8 mouse cellular contexts compared by ENCODE assay signal in the genomic region with DNA sequence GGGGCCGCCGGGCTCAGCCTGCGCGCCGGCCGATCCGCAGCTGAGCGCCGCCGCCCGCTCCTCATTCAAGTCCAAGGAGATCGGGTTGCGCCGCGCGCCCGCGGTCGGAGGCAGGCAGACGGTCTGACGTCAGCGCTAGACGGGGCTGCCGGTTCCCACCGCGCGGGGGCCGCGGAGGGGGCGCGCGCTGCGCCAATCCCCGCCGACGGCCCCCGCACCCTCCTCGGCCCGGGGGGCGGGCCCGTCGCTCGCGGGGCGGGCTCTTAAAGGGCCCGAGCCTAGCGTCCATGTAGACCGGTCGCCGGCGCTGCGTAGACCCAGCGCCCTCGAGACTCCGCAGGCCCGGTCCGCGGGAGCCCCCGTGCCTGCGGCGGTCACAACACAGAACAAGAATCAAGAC. TPM values are rescaled to one million over a fixed set of nuclear protein-coding genes. Genes with fewer than 3 reads are reported as not detected.
DNase-seq lines count a peak whose midpoint lies in the region; ATAC-seq and TF ChIP-seq lines count a peak whose summit lies in the region.

A gene (minus strand): TSS at position 125 of the 400 bp plus-strand sequence.

- TF ChIP-seq POLR2A in brain, embryonic 14.5 days (IDR thresholded peaks at IDR 0.05; ENCODE audit: borderline replicate concordance, extremely low read depth, insufficient read depth, insufficient read length, poor library complexity, severe bottlenecking), result peak; percentile 92

- H3K9ac ChIP-seq in forebrain, embryonic 11.5 days (ENCODE audit: low read length), result peak within 1 kb of the TSS; percentile 99
- H3K9ac ChIP-seq in heart, embryonic 14.5 days (ENCODE audit: low read length), result peak within 1 kb of the TSS; percentile 99
- H3K9ac ChIP-seq in kidney, postnatal 0 days (ENCODE audit: low read depth, low read length), result peak within 1 kb of the TSS; percentile 96
- peak within 1 kb of the TSS; percentile 72 for H3K9ac ChIP-seq in liver, embryonic 11.5 days (ENCODE audit: low read depth, low read length)

- H3K36me3 ChIP-seq in forebrain, embryonic 11.5 days (ENCODE audit: control insufficient read depth, insufficient read depth, low read length), result no peaks in the 10 kb centered on the region
- H3K36me3 ChIP-seq in heart, embryonic 14.5 days (ENCODE audit: control insufficient read depth, insufficient read depth, low read length), result no peaks in the 10 kb centered on the region
- H3K36me3 ChIP-seq in kidney, postnatal 0 days (ENCODE audit: insufficient read depth, low read length), result no peaks in the 10 kb centered on the region
- H3K36me3 ChIP-seq in liver, embryonic 11.5 days (ENCODE audit: control insufficient read depth, insufficient read depth, low read length), result no peaks in the 10 kb centered on the region
- H3K36me3 ChIP-seq in splenic B cell, adult 2 months (ENCODE audit: control insufficient read depth, insufficient read depth, low read length, poor library complexity, severe bottlenecking), result no peaks in the 10 kb centered on the region

- under 1% methylated on average over 25 of the region's 61 CpGs for WGBS in forebrain, embryonic 11.5 days
- 0% methylated on average over 52 of the region's 61 CpGs for WGBS in heart, embryonic 14.5 days
- WGBS in kidney, postnatal 0 days, result under 1% methylated on average over 45 of the region's 61 CpGs
- under 1% methylated on average over 53 of the region's 61 CpGs for WGBS in liver, embryonic 11.5 days

- peak within 1 kb of the TSS; percentile 62; the same call in 1 of the 2 replicates for H3K27ac ChIP-seq in forebrain, embryonic 11.5 days (ENCODE audit: low read depth, low read length)
- H3K27ac ChIP-seq in heart, embryonic 14.5 days (replicated peaks in 1 of 2; ENCODE audit: control insufficient read depth in 1 of 2, insufficient read depth in 1 of 2, low read depth in 2 of 2, low read length in 2 of 2), result peak within 1 kb of the TSS; percentile 91 to 97
- peak within 1 kb of the TSS; percentile 86 for H3K27ac ChIP-seq in kidney, postnatal 0 days
- H3K27ac ChIP-seq in liver, embryonic 11.5 days (ENCODE audit: low read depth, low read length), result peak within 1 kb of the TSS; percentile 34; the same call in 1 of the 2 replicates

- peak within 1 kb of the TSS; percentile 83 for H3K4me2 ChIP-seq in forebrain, embryonic 11.5 days (ENCODE audit: low read depth, low read length, severe bottlenecking)
- H3K4me2 ChIP-seq in heart, embryonic 14.5 days (ENCODE audit: low read length), result peak within 1 kb of the TSS; percentile 83
- H3K4me2 ChIP-seq in kidney, postnatal 0 days (ENCODE audit: low read length), result peak within 1 kb of the TSS; percentile 86
- H3K4me2 ChIP-seq in liver, embryonic 11.5 days, result peak within 1 kb of the TSS; percentile 74

- H3K9me3 ChIP-seq in forebrain, embryonic 11.5 days (ENCODE audit: control insufficient read depth, low read length), result no peaks in the 10 kb centered on the region
- no peaks in the 10 kb centered on the region for H3K9me3 ChIP-seq in heart, embryonic 14.5 days (ENCODE audit: control insufficient read depth, low read length)
- no peaks in the 10 kb centered on the region for H3K9me3 ChIP-seq in kidney, postnatal 0 days (replicated peaks; ENCODE audit: low read length)
- no peaks in the 10 kb centered on the region for H3K9me3 ChIP-seq in liver, embryonic 11.5 days (ENCODE audit: control insufficient read depth, low read length)

- H3K4me3 ChIP-seq in forebrain, embryonic 11.5 days (ENCODE audit: low read depth, low read length), result peak within 1 kb of the TSS; percentile 97
- H3K4me3 ChIP-seq in heart, embryonic 14.5 days (ENCODE audit: control insufficient read depth in 1 of 2, insufficient read depth in 1 of 2, low read depth in 1 of 2, low read length in 2 of 2), result peak within 1 kb of the TSS; percentile 82 to 94
- H3K4me3 ChIP-seq in kidney, postnatal 0 days (replicated peaks; ENCODE audit: low read depth, low read length), result peak within 1 kb of the TSS; percentile 90
- peak within 1 kb of the TSS; percentile 64 for H3K4me3 ChIP-seq in liver, embryonic 11.5 days (ENCODE audit: low read depth, low read length)

- peaks cover 12% of the 10 kb centered on the region; the same call in 1 of the 2 replicates for H3K4me1 ChIP-seq in forebrain, embryonic 11.5 days (replicated peaks; ENCODE audit: control insufficient read depth, insufficient read depth, low read length)
- peaks cover 28 to 33% of the 10 kb centered on the region in 2 experiments for H3K4me1 ChIP-seq in heart, embryonic 14.5 days (ENCODE audit: control insufficient read depth in 2 of 2, insufficient read depth in 2 of 2, low read length in 2 of 2)
- H3K4me1 ChIP-seq in kidney, postnatal 0 days (replicated peaks; ENCODE audit: insufficient read depth, low read length), result peaks cover 16% of the 10 kb centered on the region; the same call in 1 of the 2 replicates
- no peaks in the 10 kb centered on the region for H3K4me1 ChIP-seq in liver, embryonic 11.5 days (replicated peaks; ENCODE audit: control insufficient read depth, insufficient read depth, low read length)

- DNase-seq in B cell, adult 2 months, result peak; percentile 81 to 84
- peak; percentile 97 for DNase-seq in brain, embryonic 14.5 days (ENCODE audit: low read depth)
- DNase-seq in forebrain, embryonic 11.5 days (ENCODE audit: low spot score), result peak; percentile 95
- DNase-seq in kidney, postnatal 0 days (ENCODE audit: low spot score), result peak; percentile 97
- peak; percentile 67 for DNase-seq in liver, embryonic 11.5 days (ENCODE audit: low spot score)
- DNase-seq in natural killer cell, adult 2 months (ENCODE audit: low spot score in 2 of 2), result peak; percentile 80 to 85
- DNase-seq in splenic B cell, adult 2 months (ENCODE audit: low read depth, low spot score), result peak; percentile 86

- TF ChIP-seq CTCF in brain, embryonic 14.5 days (IDR thresholded peaks at IDR 0.05; ENCODE audit: borderline replicate concordance, extremely low read depth, insufficient read depth, insufficient read length), result no peak
- TF ChIP-seq CTCF in kidney, postnatal 0 days (IDR thresholded peaks at IDR 0.05; ENCODE audit: low read depth), result no peak

- no peaks in the 10 kb centered on the region for H3K27me3 ChIP-seq in forebrain, embryonic 11.5 days (ENCODE audit: control insufficient read depth, insufficient read depth, low read length)
- H3K27me3 ChIP-seq in heart, embryonic 14.5 days (ENCODE audit: control insufficient read depth, insufficient read depth, low read length), result no peaks in the 10 kb centered on the region
- H3K27me3 ChIP-seq in kidney, postnatal 0 days (ENCODE audit: insufficient read depth, low read length), result no peaks in the 10 kb centered on the region
- H3K27me3 ChIP-seq in liver, embryonic 11.5 days (replicated peaks; ENCODE audit: control insufficient read depth, insufficient read depth, low read length), result peaks cover 66% of the 10 kb centered on the region
- H3K27me3 ChIP-seq in splenic B cell, adult 2 months (ENCODE audit: control insufficient read depth, insufficient read depth, low read length, poor library complexity, severe bottlenecking), result 0 out of 2 replicates have a peak, but pooled peaks cover 3% of the 10 kb centered on the region

- ATAC-seq in forebrain, embryonic 11.5 days (replicated peaks; ENCODE audit: low FRiP score), result peak; percentile 95
- peak; percentile 91 for ATAC-seq in heart, embryonic 14.5 days (ENCODE audit: insufficient number of reproducible peaks, insufficient read depth, low FRiP score, low read depth)
- peak; percentile 90 for ATAC-seq in kidney, postnatal 0 days (replicated peaks; ENCODE audit: low FRiP score, low read depth)
- peak; percentile 80 for ATAC-seq in liver, embryonic 11.5 days (replicated peaks; ENCODE audit: low FRiP score)

RNA-seq across cellular contexts. Expression of the gene that starts here (rescaled TPM):
- polyA plus RNA-seq in brain, embryonic 14.5 days (2012; rRNA removed), result 25.5 and 31.7 TPM in 2 replicates
- 3.3 and 3.6 TPM in 2 replicates for polyA plus RNA-seq in forebrain, embryonic 11.5 days (2014; fragmentation: Nextera tagmentation; extraction: Ambion mirVana)
- polyA plus RNA-seq in heart, embryonic 14.5 days (2014; fragmentation: Nextera tagmentation; extraction: Ambion mirVana), result 5.3 and 6.5 TPM in 2 replicates
- 5.8 and 6.2 TPM in 2 replicates for polyA plus RNA-seq in kidney, postnatal 0 days (2015; fragmentation: Nextera tagmentation; extraction: Ambion mirVana)
- polyA plus RNA-seq in liver, embryonic 11.5 days (2014; fragmentation: Nextera tagmentation; extraction: Ambion mirVana), result 0.95 and 1.2 TPM in 2 replicates

Comparison
In these comparisons a context has a peak if more than half of its experiments do, and no peak if none do; other contexts are left out.
1. Peak in every context shown above with its lines: DNase-seq, ATAC-seq, H3K4me3 ChIP-seq and H3K27ac ChIP-seq.
2. H3K27ac ChIP-seq: peak in every context shown above with its lines; median percentile 94 in heart, embryonic 14.5 days; 86 in kidney, postnatal 0 days; 62 in forebrain, embryonic 11.5 days; 34 in liver, embryonic 11.5 days.